Mouse (Mus musculus) stomach, embryonic 15.5 days (tissue): ENCODE results near the gene Vmn1r234. TPM values are rescaled to one million over a fixed set of nuclear protein-coding genes. Genes with fewer than 3 reads are reported as not detected.
"Not testable (repeated sequence)": the region's sequence is repeated elsewhere in the genome, so short reads cannot be mapped to it uniquely, and the experiment has no call there.

ENCODE experiments used
- ATAC-seq: fragments of 200-750 bp; cut with Nextera tagmentation; 2 replicates; pipeline ENCODE4 v1.8.0; 2017; ENCODE audit warnings: low read depth, moderate number of reproducible peaks, moderate TSS enrichment; ENCODE audit not compliant: insufficient read depth, low FRiP score
- H3K27ac ChIP-seq: fragments of 300-500 bp; sonication (generic); 2 replicates; pipeline ENCODE4 v1.5.1; 2015; ENCODE audit warnings: mild to moderate bottlenecking, inconsistent platforms
- H3K27me3 ChIP-seq: fragments of 300-500 bp; sonication (generic); replicated peaks from 2 replicates; pipeline ENCODE4 v1.6.1; 2015; ENCODE audit warnings: inconsistent platforms
- H3K36me3 ChIP-seq: fragments of 300-500 bp; sonication (generic); 2 replicates; pipeline ENCODE4 v1.6.1; 2015; ENCODE audit warnings: inconsistent platforms
- H3K4me1 ChIP-seq: fragments of 300-500 bp; sonication (generic); 2 replicates; pipeline ENCODE4 v1.6.1; 2015; ENCODE audit warnings: inconsistent platforms
- H3K4me2 ChIP-seq: fragments of 300-500 bp; sonication (generic); 2 replicates; pipeline ENCODE4 v1.6.1; 2015; ENCODE audit warnings: mild to moderate bottlenecking, inconsistent platforms
- H3K4me3 ChIP-seq: fragments of 300-500 bp; sonication (generic); replicated peaks from 2 replicates; pipeline ENCODE4 v1.5.1; 2015; ENCODE audit warnings: inconsistent platforms
- H3K9ac ChIP-seq: fragments of 300-500 bp; sonication (generic); 2 replicates; pipeline ENCODE4 v1.6.1; 2015; ENCODE audit warnings: inconsistent platforms
- H3K9me3 ChIP-seq: fragments of 300-500 bp; sonication (generic); 2 replicates; pipeline ENCODE4 v1.6.1; 2016; ENCODE audit warnings: inconsistent platforms
- WGBS: fragments of 180-500 bp; shearing (Covaris S2); methylation state at CpG from one replicate; pipeline ENCODE4 v1.1.7; 2015; 5-methylcytosine and 5-hydroxymethylcytosine counted together
- microRNA-seq: library from miRNA; unstranded; fragments of <30 nt; microRNA quantifications from one replicate; pipeline ENCODE4, GENCODE M21; 2016
- polyA plus RNA-seq: library from polyadenylated mRNA; unstranded; fragments of >200 nt; fragmentation: Nextera tagmentation; extraction: Ambion mirVana; gene quantifications from 2 replicates; pipeline ENCODE4 v1.2.1, GENCODE M21; 2015

Vmn1r234 gene
- polyA plus RNA-seq, result not detected in 2 replicates

- H3K27me3 ChIP-seq, result no peaks in the 10 kb centered on the region
- ATAC-seq, result no peak
- H3K9ac ChIP-seq, result no peak within 1 kb of the TSS
- no peaks in the 10 kb centered on the region for H3K4me1 ChIP-seq
- 71% methylated on average over 1 of the region's 1 CpGs for WGBS
- H3K4me2 ChIP-seq, result no peak within 1 kb of the TSS
- H3K27ac ChIP-seq, result no peak within 1 kb of the TSS
- no peak within 1 kb of the TSS for H3K4me3 ChIP-seq
- H3K9me3 ChIP-seq, result no peaks in the 10 kb centered on the region
- no peaks in the 10 kb centered on the region for H3K36me3 ChIP-seq
Observed at GRCm38 (mm10) chr17:21225787-21226186, at the start of gene Vmn1r234. TSS of gene Vmn1r234 (plus strand) at chr17:21226087.

- not testable (repeated sequence) for H3K9me3 ChIP-seq, H3K4me3 ChIP-seq, H3K27ac ChIP-seq, H3K4me2 ChIP-seq, H3K4me1 ChIP-seq, H3K27me3 ChIP-seq, ATAC-seq, H3K36me3 ChIP-seq, H3K9ac ChIP-seq
- WGBS, result 73% methylated on average over 1 of the region's 1 CpGs
Observed at GRCm38 (mm10) chr17:21211081-21211480, 14.8 kb upstream of the Vmn1r234 start.

- H3K4me1 ChIP-seq, result no peaks in the 10 kb centered on the region
- H3K36me3 ChIP-seq, result no peaks in the 10 kb centered on the region
- no peak overlapping the region for H3K4me2 ChIP-seq
- no peak overlapping the region for H3K4me3 ChIP-seq
- no peak overlapping the region for H3K27ac ChIP-seq
- H3K9ac ChIP-seq, result no peak overlapping the region
- ATAC-seq, result no peak
- 28% methylated on average over 9 of the region's 9 CpGs for WGBS
- no peaks in the 10 kb centered on the region for H3K27me3 ChIP-seq
- H3K9me3 ChIP-seq, result no peaks in the 10 kb centered on the region
Observed at GRCm38 (mm10) chr17:21231654-21232053, 5.8 kb downstream of the Vmn1r234 start.

- no peak within 1 kb of the TSS for H3K4me2 ChIP-seq
- ATAC-seq, result no peak
- no peaks in the 10 kb centered on the region for H3K36me3 ChIP-seq
- no peaks in the 10 kb centered on the region for H3K9me3 ChIP-seq
- H3K9ac ChIP-seq, result no peak within 1 kb of the TSS
- H3K27me3 ChIP-seq, result no peaks in the 10 kb centered on the region
- no peak within 1 kb of the TSS for H3K4me3 ChIP-seq
- H3K4me1 ChIP-seq, result no peaks in the 10 kb centered on the region
- no peak within 1 kb of the TSS for H3K27ac ChIP-seq
Observed at GRCm38 (mm10) chr17:21256111-21256510, 30.2 kb downstream of the Vmn1r234 start, which contains the start of gene Vmn1r235. TSS of gene Vmn1r235 (plus strand) at chr17:21256411.

- no peak overlapping the region for H3K4me3 ChIP-seq
- no peaks in the 10 kb centered on the region for H3K36me3 ChIP-seq
- H3K4me2 ChIP-seq, result no peak overlapping the region
- WGBS, result 8% methylated on average over 4 of the region's 4 CpGs
- H3K4me1 ChIP-seq, result no peaks in the 10 kb centered on the region
- H3K9me3 ChIP-seq, result no peaks in the 10 kb centered on the region
- H3K27ac ChIP-seq, result no peak overlapping the region
- H3K9ac ChIP-seq, result no peak overlapping the region
- H3K27me3 ChIP-seq, result no peaks in the 10 kb centered on the region
- no peak for ATAC-seq
Observed at GRCm38 (mm10) chr17:21272103-21272502, 46.2 kb downstream of the Vmn1r234 start.

- no peak within 1 kb of the TSS for H3K4me2 ChIP-seq
- H3K9ac ChIP-seq, result no peak within 1 kb of the TSS
- no peaks in the 10 kb centered on the region for H3K36me3 ChIP-seq
- no peak within 1 kb of the TSS for H3K4me3 ChIP-seq
- no peaks in the 10 kb centered on the region for H3K27me3 ChIP-seq
- no peaks in the 10 kb centered on the region for H3K9me3 ChIP-seq
- no peaks in the 10 kb centered on the region for H3K4me1 ChIP-seq
- no peak for ATAC-seq
- H3K27ac ChIP-seq, result no peak within 1 kb of the TSS
- WGBS, result 70% methylated on average over 3 of the region's 3 CpGs
Observed at GRCm38 (mm10) chr17:21282642-21283041, 56.8 kb downstream of the Vmn1r234 start, which contains the start of gene Vmn1r236. TSS of gene Vmn1r236 (plus strand) at chr17:21282942.

- no peak for ATAC-seq
Observed at GRCm38 (mm10) chr17:21284395-21284794, 58.5 kb downstream of the Vmn1r234 start.

More at GRCm38 (mm10) chr17:21284395-21284794, 58.5 kb downstream of the Vmn1r234 start:
- H3K9ac ChIP-seq, result no peak overlapping the region
- H3K9me3 ChIP-seq, result no peaks in the 10 kb centered on the region
- no peaks in the 10 kb centered on the region for H3K36me3 ChIP-seq
- no peak overlapping the region for H3K4me3 ChIP-seq
- H3K27ac ChIP-seq, result no peak overlapping the region
- H3K4me2 ChIP-seq, result no peak overlapping the region
- no peaks in the 10 kb centered on the region for H3K4me1 ChIP-seq
- H3K27me3 ChIP-seq, result no peaks in the 10 kb centered on the region

Small RNA genes lying within 50 kb of the gene (microRNA-seq; reads per million reads assigned to microRNA genes)
- gene Gm26384, result not detected

Other genes with a start within 250 kb of the Vmn1r234 start
- not detected in 2 replicates for gene Vmn1r233, start 229.6 kb upstream of the Vmn1r234 start, polyA plus RNA-seq
- 12.8 and 13.3 TPM in 2 replicates for gene Zfp160, start 217.2 kb upstream of the Vmn1r234 start, polyA plus RNA-seq
- not detected in 2 replicates for gene Vmn1r235, start 30.3 kb downstream of the Vmn1r234 start, polyA plus RNA-seq
- gene Vmn1r236, start 56.9 kb downstream of the Vmn1r234 start, polyA plus RNA-seq, result not detected in 2 replicates
- not detected in 2 replicates for gene Vmn1r237, start 85.8 kb downstream of the Vmn1r234 start, polyA plus RNA-seq
- 3.1 and 3.4 TPM in 2 replicates for gene Zfp677, start 157.7 kb downstream of the Vmn1r234 start, polyA plus RNA-seq
- 6.5 and 7.3 TPM in 2 replicates for gene Zfp54, start 197.1 kb downstream of the Vmn1r234 start, polyA plus RNA-seq
- gene Zfp51, start 224.3 kb downstream of the Vmn1r234 start, polyA plus RNA-seq, result 15.4 and 17.0 TPM in 2 replicates